Mouse (Mus musculus): ENCODE results near the gene Dbh.

Gene Dbh

GRCm38 (mm10) chr2:27163851-27164250 is 1.2 kb upstream of the Dbh start:
- no peak for DNase-seq (ENCODE audit: low read depth, low spot score)

- no peak for DNase-seq (ENCODE audit: low read depth, low spot score)
Observed at GRCm38 (mm10) chr2:27166074-27166473, 1.0 kb downstream of the Dbh start.

- DNase-seq (ENCODE audit: low read depth, low spot score): no peak
Observed at GRCm38 (mm10) chr2:27166999-27167398, 2.0 kb downstream of the Dbh start.

GRCm38 (mm10) chr2:27174242-27174641 is 9.2 kb downstream of the Dbh start:
- DNase-seq (ENCODE audit: low read depth, low spot score): no peak

- no peak for DNase-seq (ENCODE audit: low read depth, low spot score)
Observed at GRCm38 (mm10) chr2:27175696-27176267, 10.7 kb downstream of the Dbh start.

GRCm38 (mm10) chr2:27179101-27179500 is 14.1 kb downstream of the Dbh start:
- no peak for DNase-seq (ENCODE audit: low read depth, low spot score)

GRCm38 (mm10) chr2:27181907-27182306 is 16.9 kb downstream of the Dbh start:
- no peak for DNase-seq (ENCODE audit: low read depth, low spot score)

- DNase-seq (ENCODE audit: low read depth, low spot score): peak; percentile 61
Observed at GRCm38 (mm10) chr2:27183734-27184133, 18.7 kb downstream of the Dbh start.

GRCm38 (mm10) chr2:27187531-27187930 is 22.5 kb downstream of the Dbh start:
- no peak for DNase-seq (ENCODE audit: low read depth, low spot score)

GRCm38 (mm10) chr2:27189994-27190393 is 25.0 kb downstream of the Dbh start:
- no peak for DNase-seq (ENCODE audit: low read depth, low spot score)

GRCm38 (mm10) chr2:27198551-27199246 is 33.7 kb downstream of the Dbh start:
- DNase-seq (ENCODE audit: low read depth, low spot score): no peak

GRCm38 (mm10) chr2:27200586-27200985 is 35.6 kb downstream of the Dbh start:
- no peak for DNase-seq (ENCODE audit: low read depth, low spot score)

GRCm38 (mm10) chr2:27205666-27206065 is 40.6 kb downstream of the Dbh start:
- DNase-seq (ENCODE audit: low read depth, low spot score): no peak

GRCm38 (mm10) chr2:27206128-27206797 is 41.2 kb downstream of the Dbh start:
- DNase-seq (ENCODE audit: low read depth, low spot score): no peak

- no peak for DNase-seq (ENCODE audit: low read depth, low spot score)
Observed at GRCm38 (mm10) chr2:27207126-27207525, 42.1 kb downstream of the Dbh start.

- no peak for DNase-seq (ENCODE audit: low read depth, low spot score)
Observed at GRCm38 (mm10) chr2:27209370-27209769, 44.3 kb downstream of the Dbh start.

- peak; percentile 17 for DNase-seq (ENCODE audit: low read depth, low spot score)
Observed at GRCm38 (mm10) chr2:27209816-27210215, 44.8 kb downstream of the Dbh start.

- peak; percentile 22 for DNase-seq (ENCODE audit: low read depth, low spot score)
Observed at GRCm38 (mm10) chr2:27210255-27210654, 45.2 kb downstream of the Dbh start.

- no peak for DNase-seq (ENCODE audit: low read depth, low spot score)
Observed at GRCm38 (mm10) chr2:27210676-27211210, 45.7 kb downstream of the Dbh start.

GRCm38 (mm10) chr2:27211966-27212893 is 47.2 kb downstream of the Dbh start:
- DNase-seq (ENCODE audit: low read depth, low spot score): no peak

- no peak for DNase-seq (ENCODE audit: low read depth, low spot score)
Observed at GRCm38 (mm10) chr2:27215537-27215936, 50.5 kb downstream of the Dbh start.

GRCm38 (mm10) chr2:27218121-27218544 is 53.1 kb downstream of the Dbh start:
- DNase-seq (ENCODE audit: low read depth, low spot score): no peak
